Mouse (Mus musculus) spleen, postnatal 36 days (tissue): ENCODE results near the gene Fblim1.

Experiments
- DNase-seq, 2 experiments: peaks; one replicate each; pipeline ENCODE4 v3.0.0; 2022; ENCODE audit warnings: low spot score in 2 of 2, mixed read lengths in 1 of 2

The Fblim1 gene

GRCm38 (mm10) chr4:141605861-141606260 is at the start of gene Fblim1:
TSS of gene Fblim1 (minus strand) at chr4:141606096.
- no peak for DNase-seq

- DNase-seq = no peak
Measured at GRCm38 (mm10) chr4:141654509-141654908, 48.6 kb upstream of the Fblim1 start.

- no peak for DNase-seq
Measured at GRCm38 (mm10) chr4:141653813-141654212, 47.9 kb upstream of the Fblim1 start.

GRCm38 (mm10) chr4:141653044-141653443 is 47.1 kb upstream of the Fblim1 start:
- no peak for DNase-seq

- DNase-seq = no peak
Measured at GRCm38 (mm10) chr4:141651944-141652343, 46.0 kb upstream of the Fblim1 start.

GRCm38 (mm10) chr4:141651286-141651685 is 45.4 kb upstream of the Fblim1 start:
- DNase-seq = no peak

- no peak for DNase-seq
Measured at GRCm38 (mm10) chr4:141649244-141649643, 43.3 kb upstream of the Fblim1 start.

GRCm38 (mm10) chr4:141648262-141648661 is 42.4 kb upstream of the Fblim1 start:
- no peak for DNase-seq

GRCm38 (mm10) chr4:141647187-141647586 is 41.3 kb upstream of the Fblim1 start:
- no peak for DNase-seq

GRCm38 (mm10) chr4:141645988-141646387 is 40.1 kb upstream of the Fblim1 start:
- no peak for DNase-seq

GRCm38 (mm10) chr4:141643118-141643855 is 37.4 kb upstream of the Fblim1 start:
- peak in 1 of 2 experiments; percentile 16 for DNase-seq

- DNase-seq = no peak
Measured at GRCm38 (mm10) chr4:141641961-141642811, 36.3 kb upstream of the Fblim1 start.

GRCm38 (mm10) chr4:141641353-141641771 is 35.5 kb upstream of the Fblim1 start:
- DNase-seq = no peak

- no peak for DNase-seq
Measured at GRCm38 (mm10) chr4:141639474-141639873, 33.6 kb upstream of the Fblim1 start.

- no peak for DNase-seq
Measured at GRCm38 (mm10) chr4:141636693-141637092, 30.8 kb upstream of the Fblim1 start.

GRCm38 (mm10) chr4:141635991-141636390 is 30.1 kb upstream of the Fblim1 start:
- no peak for DNase-seq

GRCm38 (mm10) chr4:141632111-141632873 is 26.4 kb upstream of the Fblim1 start:
- DNase-seq = no peak

- DNase-seq = no peak
Measured at GRCm38 (mm10) chr4:141631250-141631649, 25.4 kb upstream of the Fblim1 start.

GRCm38 (mm10) chr4:141630021-141630420 is 24.1 kb upstream of the Fblim1 start:
- no peak for DNase-seq

- no peak for DNase-seq
Measured at GRCm38 (mm10) chr4:141628661-141629060, 22.8 kb upstream of the Fblim1 start.

- DNase-seq = no peak
Measured at GRCm38 (mm10) chr4:141627502-141627901, 21.6 kb upstream of the Fblim1 start.
